Mouse (Mus musculus) liver, embryonic 15.5 days (tissue): Measurements from ENCODE around the gene H2-Eb2. TPM values are rescaled to one million over a fixed set of nuclear protein-coding genes. Genes with fewer than 3 reads are reported as not detected.

Source experiments
- ATAC-seq: fragments of 200-750 bp; cut with Nextera tagmentation; 2 replicates; pipeline ENCODE4 v1.8.0; 2017; ENCODE audit warnings: moderate number of reproducible peaks, mild to moderate bottlenecking, moderate library complexity; ENCODE audit not compliant: insufficient read depth
- H3K27ac ChIP-seq: fragments of 300-500 bp; sonication (generic); replicated peaks from 2 replicates; pipeline ENCODE4 v1.5.1; 2015; ENCODE audit warnings: mild to moderate bottlenecking, inconsistent platforms
- H3K27me3 ChIP-seq: fragments of 300-500 bp; sonication (generic); 2 replicates; pipeline ENCODE4 v1.6.1; 2015; ENCODE audit warnings: mild to moderate bottlenecking, inconsistent platforms
- H3K36me3 ChIP-seq: fragments of 300-500 bp; sonication (generic); replicated peaks from 2 replicates; pipeline ENCODE4 v1.6.1; 2015; ENCODE audit warnings: moderate library complexity, mild to moderate bottlenecking, inconsistent platforms
- H3K4me1 ChIP-seq: fragments of 300-500 bp; sonication (generic); replicated peaks from 2 replicates; pipeline ENCODE4 v1.6.1; 2015; ENCODE audit warnings: inconsistent platforms
- H3K4me2 ChIP-seq: fragments of 300-500 bp; sonication (generic); 2 replicates; pipeline ENCODE4 v1.6.1; 2015; ENCODE audit warnings: moderate library complexity, mild to moderate bottlenecking, inconsistent platforms
- H3K4me3 ChIP-seq: fragments of 300-500 bp; sonication (generic); replicated peaks from 2 replicates; pipeline ENCODE4 v1.5.1; 2015; ENCODE audit warnings: mild to moderate bottlenecking, inconsistent platforms
- H3K9ac ChIP-seq: fragments of 300-500 bp; sonication (generic); 2 replicates; pipeline ENCODE4 v1.6.1; 2015; ENCODE audit warnings: moderate library complexity, mild to moderate bottlenecking, inconsistent platforms
- H3K9me3 ChIP-seq: fragments of 300-500 bp; sonication (generic); replicated peaks from 2 replicates; pipeline ENCODE4 v1.6.1; 2016; ENCODE audit warnings: inconsistent platforms
- WGBS: fragments of 180-500 bp; shearing (Covaris S2); methylation state at CpG from one replicate; pipeline ENCODE4 v1.1.7; 2015; ENCODE audit warnings: mixed read lengths; ENCODE audit not compliant: insufficient replicate concordance; 5-methylcytosine and 5-hydroxymethylcytosine counted together
- polyA plus RNA-seq: library from polyadenylated mRNA; unstranded; fragments of >200 nt; fragmentation: Nextera tagmentation; extraction: Ambion mirVana; gene quantifications from 2 replicates; pipeline ENCODE4 v1.2.1, GENCODE M21; 2015

The H2-Eb2 gene
- polyA plus RNA-seq, 1 experiment from 2014 or later, result not detected

- Histone ChIP-seq H3K27ac (no peak overlapping the region), H3K4me2 (no peak overlapping the region), H3K27me3 (no peaks in the 10 kb centered on the region), H3K36me3 (no peaks in the 10 kb centered on the region), H3K4me3 (no peak overlapping the region), H3K4me1 (no peaks in the 10 kb centered on the region), H3K9me3 (no peaks in the 10 kb centered on the region), H3K9ac (no peak overlapping the region)
- 16% methylated on average over 2 of the region's 2 CpGs for WGBS
- ATAC-seq, result no peak
Observed at GRCm38 (mm10) chr17:34317275-34317674, 8.2 kb upstream of the H2-Eb2 start.

- no peak overlapping the region for H3K4me3 ChIP-seq
- H3K27ac ChIP-seq, result no peak overlapping the region
- no peaks in the 10 kb centered on the region for H3K27me3 ChIP-seq
- H3K4me2 ChIP-seq, result no peak overlapping the region
- H3K4me1 ChIP-seq, result no peaks in the 10 kb centered on the region
- ATAC-seq, result no peak
- no peak overlapping the region for H3K9ac ChIP-seq
- H3K36me3 ChIP-seq, result no peaks in the 10 kb centered on the region
- H3K9me3 ChIP-seq, result no peaks in the 10 kb centered on the region
- WGBS, result 48% methylated on average over 3 of the region's 3 CpGs
Observed at GRCm38 (mm10) chr17:34326373-34326772, 908 bp downstream of the H2-Eb2 start.

DNA sequence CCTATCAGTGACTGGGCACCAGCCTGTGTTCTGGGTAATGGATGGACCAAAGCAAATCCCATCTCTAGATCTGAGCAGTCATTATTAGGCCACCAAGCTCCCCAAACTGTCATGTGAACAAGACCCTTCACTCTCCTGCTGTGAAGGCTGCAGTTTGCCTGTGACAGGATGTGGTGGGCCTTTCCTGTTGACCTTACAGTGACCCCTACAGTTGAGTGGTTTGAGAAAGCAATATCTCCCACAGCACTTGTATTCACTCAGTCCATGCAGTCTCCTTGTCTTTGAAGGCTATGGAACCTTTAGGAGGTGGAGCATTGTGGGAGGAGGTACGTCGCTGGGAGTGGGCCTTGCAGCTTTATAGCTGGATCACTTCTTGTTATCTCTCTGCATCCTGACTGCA is 4.3 kb downstream of the H2-Eb2 start:
- 23% methylated on average over 2 of the region's 2 CpGs for WGBS
- Histone ChIP-seq H3K4me1 (no peaks in the 10 kb centered on the region), H3K4me3 (no peak overlapping the region), H3K9me3 (no peaks in the 10 kb centered on the region), H3K9ac (no peak overlapping the region), H3K27ac (no peak overlapping the region), H3K27me3 (no peaks in the 10 kb centered on the region), H3K36me3 (no peaks in the 10 kb centered on the region), H3K4me2 (no peak overlapping the region)
- no peak for ATAC-seq

DNA sequence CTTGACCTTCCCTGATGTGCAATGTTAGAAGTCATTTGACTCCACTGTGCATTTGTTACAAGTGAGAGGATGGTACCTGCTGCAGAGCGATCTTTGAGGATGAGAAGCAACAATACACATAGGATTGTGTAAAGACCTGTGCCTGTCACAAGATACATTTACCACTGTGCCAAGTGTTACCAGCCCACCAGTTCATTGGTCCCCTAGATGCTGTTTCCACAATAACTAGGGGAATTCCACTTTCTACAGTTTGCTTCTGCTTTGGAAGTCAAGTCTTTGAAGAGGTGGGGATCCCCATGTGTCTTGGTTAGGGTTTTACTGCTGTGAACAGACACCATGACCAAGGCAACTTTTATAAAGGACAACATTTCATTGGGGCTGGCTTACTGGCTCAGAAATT is 5.7 kb downstream of the H2-Eb2 start:
- H3K4me3 ChIP-seq, result no peak overlapping the region
- no peak overlapping the region for H3K4me2 ChIP-seq
- H3K27ac ChIP-seq, result no peak overlapping the region
- H3K9me3 ChIP-seq, result no peaks in the 10 kb centered on the region
- H3K27me3 ChIP-seq, result no peaks in the 10 kb centered on the region
- no peak overlapping the region for H3K9ac ChIP-seq
- WGBS, result 66% methylated on average over 1 of the region's 1 CpGs
- H3K36me3 ChIP-seq, result no peaks in the 10 kb centered on the region
- H3K4me1 ChIP-seq, result no peaks in the 10 kb centered on the region
- no peak for ATAC-seq

GRCm38 (mm10) chr17:34340619-34341402 is 15.3 kb downstream of the H2-Eb2 start:
- Histone ChIP-seq H3K4me2 (no peak overlapping the region), H3K9ac (no peak overlapping the region), H3K4me1 (no peaks in the 10 kb centered on the region), H3K9me3 (no peaks in the 10 kb centered on the region), H3K27ac (no peak overlapping the region), H3K27me3 (no peaks in the 10 kb centered on the region), H3K4me3 (no peak overlapping the region), H3K36me3 (no peaks in the 10 kb centered on the region)
- no peak for ATAC-seq
- WGBS, result 15% methylated on average over 3 of the region's 3 CpGs

GRCm38 (mm10) chr17:34344882-34345281 is 19.4 kb downstream of the H2-Eb2 start:
- Histone ChIP-seq H3K27me3 (peaks cover 1% of the 10 kb centered on the region; the same call in 1 of the 2 replicates), H3K36me3 (no peaks in the 10 kb centered on the region), H3K4me1 (no peaks in the 10 kb centered on the region), H3K27ac (no peak overlapping the region), H3K4me3 (no peak overlapping the region), H3K9me3 (no peaks in the 10 kb centered on the region), H3K9ac (no peak overlapping the region), H3K4me2 (no peak overlapping the region)
- ATAC-seq, result no peak
- 66% methylated on average over 4 of the region's 4 CpGs for WGBS

GRCm38 (mm10) chr17:34345486-34345885 is 20.0 kb downstream of the H2-Eb2 start:
- Histone ChIP-seq H3K4me2 (no peak overlapping the region), H3K36me3 (no peaks in the 10 kb centered on the region), H3K27ac (no peak overlapping the region), H3K4me3 (no peak overlapping the region), H3K4me1 (no peaks in the 10 kb centered on the region), H3K27me3 (peaks cover 3% of the 10 kb centered on the region; the same call in 1 of the 2 replicates), H3K9ac (no peak overlapping the region), H3K9me3 (no peaks in the 10 kb centered on the region)
- WGBS, result 50% methylated on average over 7 of the region's 7 CpGs
- no peak for ATAC-seq

DNA sequence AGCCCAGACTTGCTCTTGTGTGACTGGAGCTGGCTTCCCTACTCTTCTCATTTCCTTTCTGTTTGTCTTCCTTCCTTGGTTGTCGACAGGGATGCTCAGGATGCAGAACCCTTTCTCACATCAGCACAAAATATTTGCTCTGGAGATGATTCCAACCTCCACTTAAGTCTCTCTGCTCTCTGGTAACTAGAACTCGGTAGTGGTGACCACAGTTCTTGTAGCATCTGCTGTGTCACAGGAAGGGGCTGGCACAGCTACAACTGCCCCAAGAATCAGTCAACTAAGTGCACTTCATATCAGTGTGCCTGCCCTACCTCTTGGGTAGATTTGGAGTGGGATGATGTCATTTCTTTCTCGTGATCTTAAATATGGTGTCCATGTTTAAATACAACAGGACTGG is 20.6 kb downstream of the H2-Eb2 start:
- ATAC-seq, result no peak

GRCm38 (mm10) chr17:34347606-34348308 is 22.3 kb downstream of the H2-Eb2 start:
- H3K9ac ChIP-seq, result no peak overlapping the region
- no peaks in the 10 kb centered on the region for H3K36me3 ChIP-seq
- WGBS, result 23% methylated on average over 6 of the region's 6 CpGs
- H3K4me2 ChIP-seq, result no peak overlapping the region
- H3K4me3 ChIP-seq, result no peak overlapping the region
- peaks cover 3% of the 10 kb centered on the region; the same call in 1 of the 2 replicates for H3K27me3 ChIP-seq
- ATAC-seq, result no peak
- H3K9me3 ChIP-seq, result no peaks in the 10 kb centered on the region
- no peak overlapping the region for H3K27ac ChIP-seq
- H3K4me1 ChIP-seq, result no peaks in the 10 kb centered on the region

More for the DNA sequence above, 20.6 kb downstream of the H2-Eb2 start:
- WGBS, result 25% methylated on average over 3 of the region's 3 CpGs
- Histone ChIP-seq H3K4me3 (no peak overlapping the region), H3K27me3 (peaks cover 3% of the 10 kb centered on the region; the same call in 1 of the 2 replicates), H3K36me3 (no peaks in the 10 kb centered on the region), H3K4me1 (no peaks in the 10 kb centered on the region), H3K9me3 (no peaks in the 10 kb centered on the region), H3K27ac (no peak overlapping the region), H3K4me2 (no peak overlapping the region), H3K9ac (no peak overlapping the region)

DNA sequence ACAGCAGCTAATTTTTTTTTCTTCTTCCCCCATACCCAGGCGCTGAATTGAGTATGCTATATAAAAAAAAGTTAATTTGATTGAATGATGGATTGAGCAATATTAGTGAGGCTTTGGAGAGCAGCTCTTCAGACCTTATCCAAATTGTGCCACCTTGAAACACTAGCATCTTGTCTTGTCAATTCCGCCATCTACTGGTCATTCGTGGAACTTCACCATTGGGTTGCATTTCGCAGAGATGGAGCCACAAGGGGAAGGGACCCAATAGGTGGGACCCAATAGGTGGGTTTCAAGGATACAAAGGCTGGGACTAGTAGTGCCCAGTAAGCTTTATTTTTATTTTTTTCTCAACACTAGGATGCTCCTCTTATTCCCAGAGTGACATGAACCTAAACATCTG is 24.0 kb downstream of the H2-Eb2 start:
- no peak overlapping the region for H3K9ac ChIP-seq
- no peak overlapping the region for H3K4me2 ChIP-seq
- H3K27ac ChIP-seq, result no peak overlapping the region
- H3K4me1 ChIP-seq, result no peaks in the 10 kb centered on the region
- no peak for ATAC-seq
- no peaks in the 10 kb centered on the region for H3K36me3 ChIP-seq
- WGBS, result 2% methylated on average over 4 of the region's 4 CpGs
- H3K27me3 ChIP-seq, result peaks cover 3% of the 10 kb centered on the region; the same call in 1 of the 2 replicates
- H3K4me3 ChIP-seq, result no peak overlapping the region
- no peaks in the 10 kb centered on the region for H3K9me3 ChIP-seq

- ATAC-seq, result no peak
Observed at GRCm38 (mm10) chr17:34354539-34354938, 29.1 kb downstream of the H2-Eb2 start, which contains the start of gene Btnl2. Gene Btnl2 (plus strand): TSS chr17:34354822.

More at GRCm38 (mm10) chr17:34354539-34354938, 29.1 kb downstream of the H2-Eb2 start, which contains the start of gene Btnl2:
- H3K9ac ChIP-seq, result no peak within 1 kb of the TSS
- H3K36me3 ChIP-seq, result no peaks in the 10 kb centered on the region
- no peaks in the 10 kb centered on the region for H3K9me3 ChIP-seq
- 57% methylated on average over 5 of the region's 5 CpGs for WGBS
- no peak within 1 kb of the TSS for H3K4me2 ChIP-seq
- no peak within 1 kb of the TSS for H3K4me3 ChIP-seq
- H3K27ac ChIP-seq, result no peak within 1 kb of the TSS
- H3K27me3 ChIP-seq, result peaks cover 3% of the 10 kb centered on the region; the same call in 1 of the 2 replicates
- no peaks in the 10 kb centered on the region for H3K4me1 ChIP-seq
